Mouse (Mus musculus) kidney, postnatal 4 days (tissue): ENCODE measurements around the gene Txndc2.

Source experiments
- DNase-seq, 2 experiments: peaks; one replicate each; pipeline ENCODE4 v3.0.0; 2021; ENCODE audit warnings: mixed read lengths in 2 of 2

Gene Txndc2

GRCm38 (mm10) chr17:65641734-65642218 is at the start of gene Txndc2:
Gene Txndc2, minus strand, starts transcription at chr17:65642168.
- no peak for DNase-seq

- DNase-seq, result no peak
These were observed 41.8 kb upstream of the Txndc2 start for GRCm38 (mm10) chr17:65683731-65684130.

- DNase-seq, result no peak
These were observed 41.3 kb upstream of the Txndc2 start for GRCm38 (mm10) chr17:65683316-65683715.

- DNase-seq, result no peak
These were observed 40.2 kb upstream of the Txndc2 start for GRCm38 (mm10) chr17:65682071-65682680.

- DNase-seq, result no peak
These were observed 39.5 kb upstream of the Txndc2 start for GRCm38 (mm10) chr17:65681516-65681915.

- DNase-seq, result no peak
These were observed 38.9 kb upstream of the Txndc2 start for GRCm38 (mm10) chr17:65680801-65681412.

GRCm38 (mm10) chr17:65679806-65680446 is 38.0 kb upstream of the Txndc2 start:
- no peak for DNase-seq

- no peak for DNase-seq
These were observed 35.8 kb upstream of the Txndc2 start for GRCm38 (mm10) chr17:65677742-65678141.

GRCm38 (mm10) chr17:65676536-65676935 is 34.6 kb upstream of the Txndc2 start:
- no peak for DNase-seq

GRCm38 (mm10) chr17:65675985-65676384 is 34.0 kb upstream of the Txndc2 start:
- no peak for DNase-seq

GRCm38 (mm10) chr17:65674710-65675171 is 32.8 kb upstream of the Txndc2 start:
- peak in 1 of 2 experiments; percentile 17 for DNase-seq

- DNase-seq, result no peak
These were observed 31.0 kb upstream of the Txndc2 start for GRCm38 (mm10) chr17:65672926-65673325.

GRCm38 (mm10) chr17:65669061-65669460 is 27.1 kb upstream of the Txndc2 start:
- DNase-seq, result no peak

GRCm38 (mm10) chr17:65667792-65668191 is 25.8 kb upstream of the Txndc2 start:
- no peak for DNase-seq

- peak; percentile 58 to 73 for DNase-seq
These were observed 24.6 kb upstream of the Txndc2 start for GRCm38 (mm10) chr17:65666388-65667161.

GRCm38 (mm10) chr17:65665786-65666387 is 23.9 kb upstream of the Txndc2 start:
- no peak for DNase-seq

- no peak for DNase-seq
These were observed 21.5 kb upstream of the Txndc2 start for GRCm38 (mm10) chr17:65663329-65664078.

GRCm38 (mm10) chr17:65662662-65663061 is 20.7 kb upstream of the Txndc2 start:
- no peak for DNase-seq

- DNase-seq, result no peak
These were observed 16.4 kb upstream of the Txndc2 start for GRCm38 (mm10) chr17:65658416-65658815.

- DNase-seq, result no peak
These were observed 16.0 kb upstream of the Txndc2 start for GRCm38 (mm10) chr17:65657958-65658357.

GRCm38 (mm10) chr17:65656731-65657130 is 14.8 kb upstream of the Txndc2 start:
- no peak for DNase-seq

GRCm38 (mm10) chr17:65656076-65656475 is 14.1 kb upstream of the Txndc2 start:
- no peak for DNase-seq
